Mouse (Mus musculus): Measurements from ENCODE around the gene Trpc7. TPM values are rescaled to one million over a fixed set of nuclear protein-coding genes. Genes with fewer than 3 reads are reported as not detected.

Trpc7 gene
- polyA plus RNA-seq (2014; fragmentation: Nextera tagmentation; extraction: Ambion mirVana) = 0.20 TPM in 2 replicates

GRCm38 (mm10) chr13:56895893-56896292 is at the start of gene Trpc7:
Trpc7 (minus strand) TSS chr13:56895993.
- no peak for ATAC-seq (replicated peaks; ENCODE audit: insufficient number of reproducible peaks, low FRiP score, low TSS enrichment)
- Histone ChIP-seq H3K27ac (ENCODE audit: low read depth, low read length) (no peak within 1 kb of the TSS), H3K4me2 (no peak within 1 kb of the TSS), H3K9me3 (replicated peaks; ENCODE audit: control insufficient read depth, low read length) (no peaks in the 10 kb centered on the region), H3K4me3 (ENCODE audit: low read depth, low read length) (no peak within 1 kb of the TSS), H3K36me3 (ENCODE audit: control insufficient read depth, insufficient read depth, low read length) (no peaks in the 10 kb centered on the region), H3K9ac (ENCODE audit: low read depth, low read length) (no peak within 1 kb of the TSS), H3K4me1 (ENCODE audit: control insufficient read depth, insufficient read depth, low read length) (no peaks in the 10 kb centered on the region), H3K27me3 (ENCODE audit: control insufficient read depth, insufficient read depth, low read length) (no peaks in the 10 kb centered on the region)
- 78% methylated on average over 3 of the region's 3 CpGs for WGBS (ENCODE audit: insufficient replicate concordance)

- Histone ChIP-seq H3K4me2 (no peak overlapping the region), H3K27me3 (ENCODE audit: control insufficient read depth, insufficient read depth, low read length) (no peaks in the 10 kb centered on the region), H3K4me1 (ENCODE audit: control insufficient read depth, insufficient read depth, low read length) (no peaks in the 10 kb centered on the region), H3K4me3 (ENCODE audit: low read depth, low read length) (no peak overlapping the region), H3K9me3 (replicated peaks; ENCODE audit: control insufficient read depth, low read length) (no peaks in the 10 kb centered on the region), H3K27ac (ENCODE audit: low read depth, low read length) (no peak overlapping the region), H3K9ac (ENCODE audit: low read depth, low read length) (no peak overlapping the region), H3K36me3 (ENCODE audit: control insufficient read depth, insufficient read depth, low read length) (no peaks in the 10 kb centered on the region)
- 71% methylated on average over 11 of the region's 11 CpGs for WGBS (ENCODE audit: insufficient replicate concordance)
- no peak for ATAC-seq (replicated peaks; ENCODE audit: insufficient number of reproducible peaks, low FRiP score, low TSS enrichment)
Measured at GRCm38 (mm10) chr13:56939261-56939660, 43.5 kb upstream of the Trpc7 start.

- Histone ChIP-seq H3K9me3 (replicated peaks; ENCODE audit: control insufficient read depth, low read length) (no peaks in the 10 kb centered on the region), H3K27me3 (ENCODE audit: control insufficient read depth, insufficient read depth, low read length) (no peaks in the 10 kb centered on the region), H3K9ac (ENCODE audit: low read depth, low read length) (no peak overlapping the region), H3K4me2 (no peak overlapping the region), H3K4me3 (ENCODE audit: low read depth, low read length) (no peak overlapping the region), H3K4me1 (ENCODE audit: control insufficient read depth, insufficient read depth, low read length) (no peaks in the 10 kb centered on the region), H3K36me3 (ENCODE audit: control insufficient read depth, insufficient read depth, low read length) (no peaks in the 10 kb centered on the region), H3K27ac (ENCODE audit: low read depth, low read length) (no peak overlapping the region)
- 73% methylated on average over 11 of the region's 11 CpGs for WGBS (ENCODE audit: insufficient replicate concordance)
- ATAC-seq (replicated peaks; ENCODE audit: insufficient number of reproducible peaks, low FRiP score, low TSS enrichment) = no peak
Measured at GRCm38 (mm10) chr13:56933832-56934510, 38.2 kb upstream of the Trpc7 start.

GRCm38 (mm10) chr13:56930421-56930820 is 34.6 kb upstream of the Trpc7 start:
- no peak overlapping the region for H3K4me3 ChIP-seq (ENCODE audit: low read depth, low read length)
- no peak for ATAC-seq (replicated peaks; ENCODE audit: insufficient number of reproducible peaks, low FRiP score, low TSS enrichment)
- no peak overlapping the region for H3K9ac ChIP-seq (ENCODE audit: low read depth, low read length)

GRCm38 (mm10) chr13:56922976-56923375 is 27.2 kb upstream of the Trpc7 start:
- no peaks in the 10 kb centered on the region for H3K27me3 ChIP-seq (ENCODE audit: control insufficient read depth, insufficient read depth, low read length)
- H3K9ac ChIP-seq (ENCODE audit: low read depth, low read length) = no peak overlapping the region
- no peak overlapping the region for H3K27ac ChIP-seq (ENCODE audit: low read depth, low read length)
- ATAC-seq (replicated peaks; ENCODE audit: insufficient number of reproducible peaks, low FRiP score, low TSS enrichment) = no peak
- H3K9me3 ChIP-seq (replicated peaks; ENCODE audit: control insufficient read depth, low read length) = no peaks in the 10 kb centered on the region
- 78% methylated on average over 2 of the region's 2 CpGs for WGBS (ENCODE audit: insufficient replicate concordance)
- no peak overlapping the region for H3K4me2 ChIP-seq
- no peaks in the 10 kb centered on the region for H3K4me1 ChIP-seq (ENCODE audit: control insufficient read depth, insufficient read depth, low read length)
- H3K36me3 ChIP-seq (ENCODE audit: control insufficient read depth, insufficient read depth, low read length) = no peaks in the 10 kb centered on the region
- no peak overlapping the region for H3K4me3 ChIP-seq (ENCODE audit: low read depth, low read length)

More at GRCm38 (mm10) chr13:56930421-56930820, 34.6 kb upstream of the Trpc7 start:
- H3K9me3 ChIP-seq (replicated peaks; ENCODE audit: control insufficient read depth, low read length) = no peaks in the 10 kb centered on the region
- H3K4me1 ChIP-seq (ENCODE audit: control insufficient read depth, insufficient read depth, low read length) = no peaks in the 10 kb centered on the region
- WGBS (ENCODE audit: insufficient replicate concordance) = 88% methylated on average over 2 of the region's 2 CpGs
- H3K4me2 ChIP-seq = no peak overlapping the region
- no peak overlapping the region for H3K27ac ChIP-seq (ENCODE audit: low read depth, low read length)
- no peaks in the 10 kb centered on the region for H3K27me3 ChIP-seq (ENCODE audit: control insufficient read depth, insufficient read depth, low read length)
- no peaks in the 10 kb centered on the region for H3K36me3 ChIP-seq (ENCODE audit: control insufficient read depth, insufficient read depth, low read length)

GRCm38 (mm10) chr13:56921251-56921650 is 25.5 kb upstream of the Trpc7 start:
- no peaks in the 10 kb centered on the region for H3K36me3 ChIP-seq (ENCODE audit: control insufficient read depth, insufficient read depth, low read length)
- 65% methylated on average over 3 of the region's 3 CpGs for WGBS (ENCODE audit: insufficient replicate concordance)
- no peak overlapping the region for H3K9ac ChIP-seq (ENCODE audit: low read depth, low read length)
- no peak overlapping the region for H3K4me3 ChIP-seq (ENCODE audit: low read depth, low read length)
- H3K4me1 ChIP-seq (ENCODE audit: control insufficient read depth, insufficient read depth, low read length) = no peaks in the 10 kb centered on the region
- H3K27me3 ChIP-seq (ENCODE audit: control insufficient read depth, insufficient read depth, low read length) = no peaks in the 10 kb centered on the region
- no peak overlapping the region for H3K27ac ChIP-seq (ENCODE audit: low read depth, low read length)
- no peaks in the 10 kb centered on the region for H3K9me3 ChIP-seq (replicated peaks; ENCODE audit: control insufficient read depth, low read length)
- no peak for ATAC-seq (replicated peaks; ENCODE audit: insufficient number of reproducible peaks, low FRiP score, low TSS enrichment)
- H3K4me2 ChIP-seq = no peak overlapping the region

GRCm38 (mm10) chr13:56914721-56915120 is 18.9 kb upstream of the Trpc7 start:
- Histone ChIP-seq H3K27me3 (ENCODE audit: control insufficient read depth, insufficient read depth, low read length) (no peaks in the 10 kb centered on the region), H3K9ac (ENCODE audit: low read depth, low read length) (no peak overlapping the region), H3K27ac (ENCODE audit: low read depth, low read length) (no peak overlapping the region), H3K4me3 (ENCODE audit: low read depth, low read length) (no peak overlapping the region), H3K9me3 (replicated peaks; ENCODE audit: control insufficient read depth, low read length) (no peaks in the 10 kb centered on the region), H3K36me3 (ENCODE audit: control insufficient read depth, insufficient read depth, low read length) (no peaks in the 10 kb centered on the region), H3K4me2 (no peak overlapping the region), H3K4me1 (ENCODE audit: control insufficient read depth, insufficient read depth, low read length) (no peaks in the 10 kb centered on the region)
- ATAC-seq (replicated peaks; ENCODE audit: insufficient number of reproducible peaks, low FRiP score, low TSS enrichment) = no peak
- 80% methylated on average over 7 of the region's 7 CpGs for WGBS (ENCODE audit: insufficient replicate concordance)

GRCm38 (mm10) chr13:56911093-56911492 is 15.3 kb upstream of the Trpc7 start:
- Histone ChIP-seq H3K4me1 (ENCODE audit: control insufficient read depth, insufficient read depth, low read length) (no peaks in the 10 kb centered on the region), H3K4me3 (ENCODE audit: low read depth, low read length) (no peak overlapping the region), H3K27ac (ENCODE audit: low read depth, low read length) (no peak overlapping the region), H3K4me2 (no peak overlapping the region), H3K9me3 (replicated peaks; ENCODE audit: control insufficient read depth, low read length) (no peaks in the 10 kb centered on the region), H3K9ac (ENCODE audit: low read depth, low read length) (no peak overlapping the region), H3K36me3 (ENCODE audit: control insufficient read depth, insufficient read depth, low read length) (no peaks in the 10 kb centered on the region), H3K27me3 (ENCODE audit: control insufficient read depth, insufficient read depth, low read length) (no peaks in the 10 kb centered on the region)
- no peak for ATAC-seq (replicated peaks; ENCODE audit: insufficient number of reproducible peaks, low FRiP score, low TSS enrichment)
- WGBS (ENCODE audit: insufficient replicate concordance) = 77% methylated on average over 12 of the region's 12 CpGs

- Histone ChIP-seq H3K9me3 (replicated peaks; ENCODE audit: control insufficient read depth, low read length) (no peaks in the 10 kb centered on the region), H3K27me3 (ENCODE audit: control insufficient read depth, insufficient read depth, low read length) (no peaks in the 10 kb centered on the region), H3K4me3 (ENCODE audit: low read depth, low read length) (no peak overlapping the region), H3K27ac (ENCODE audit: low read depth, low read length) (no peak overlapping the region), H3K9ac (ENCODE audit: low read depth, low read length) (no peak overlapping the region), H3K4me1 (ENCODE audit: control insufficient read depth, insufficient read depth, low read length) (no peaks in the 10 kb centered on the region), H3K36me3 (ENCODE audit: control insufficient read depth, insufficient read depth, low read length) (no peaks in the 10 kb centered on the region), H3K4me2 (no peak overlapping the region)
- WGBS (ENCODE audit: insufficient replicate concordance) = 2% methylated on average over 17 of the region's 17 CpGs
- no peak for ATAC-seq (replicated peaks; ENCODE audit: insufficient number of reproducible peaks, low FRiP score, low TSS enrichment)
Measured at GRCm38 (mm10) chr13:56895386-56895785, 407 bp downstream of the Trpc7 start.
